Mouse (Mus musculus) spleen, postnatal 14 days (tissue): ENCODE measurements around the gene P4htm.
A peak's percentile ranks its signal among the peaks of the same experiment; 100 is the strongest.
"Not testable (repeated sequence)": the region's sequence is repeated elsewhere in the genome, so short reads cannot be mapped to it uniquely, and the experiment has no call there.

Experiments used
- DNase-seq, 2 experiments: peaks; one replicate each; pipeline ENCODE4 v3.0.0; 2021 to 2022; ENCODE audit warnings: low spot score in 2 of 2

The P4htm gene

DNA sequence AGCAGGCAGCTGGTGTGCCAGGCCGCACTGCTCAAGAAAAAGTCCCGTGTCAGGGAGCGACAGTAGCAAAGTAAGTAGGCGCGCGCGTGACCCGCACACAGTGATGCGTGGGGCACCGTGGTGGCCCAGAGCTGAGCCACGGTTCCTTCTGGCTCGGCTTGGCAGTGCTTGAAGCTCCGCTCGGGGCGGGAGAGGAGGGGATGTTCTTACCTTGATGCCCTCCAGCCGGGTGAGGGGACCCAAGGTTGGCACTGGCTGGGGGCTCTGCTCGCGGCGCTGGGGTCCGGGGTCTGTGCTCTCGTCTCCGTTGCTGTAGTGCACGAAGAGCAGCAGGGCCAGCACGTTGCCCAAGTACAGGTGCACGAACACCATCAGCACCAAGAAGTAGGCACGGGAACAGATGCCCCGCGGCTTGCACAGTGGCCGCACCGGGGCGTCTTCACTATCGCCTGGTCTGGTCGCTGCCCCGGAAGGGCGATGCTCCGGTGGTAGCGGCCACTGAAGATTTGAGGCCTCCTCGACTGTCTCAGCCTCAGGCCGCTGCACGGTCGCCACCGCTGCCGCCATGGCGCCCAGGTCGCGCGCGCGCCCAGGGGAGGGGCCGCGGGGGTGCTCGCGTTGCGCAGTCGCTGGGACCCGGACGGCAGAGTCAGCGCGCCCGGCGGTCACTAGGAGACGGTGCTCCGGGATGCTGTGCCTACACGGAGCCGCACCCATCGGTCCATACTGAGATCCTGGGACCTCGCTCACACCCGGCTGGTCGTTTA lies at the start of gene P4htm:
Gene P4htm (minus strand): TSS at position 670 of the 767 bp plus-strand sequence.
- DNase-seq = peak in 1 of 2 experiments; percentile 36

DNA sequence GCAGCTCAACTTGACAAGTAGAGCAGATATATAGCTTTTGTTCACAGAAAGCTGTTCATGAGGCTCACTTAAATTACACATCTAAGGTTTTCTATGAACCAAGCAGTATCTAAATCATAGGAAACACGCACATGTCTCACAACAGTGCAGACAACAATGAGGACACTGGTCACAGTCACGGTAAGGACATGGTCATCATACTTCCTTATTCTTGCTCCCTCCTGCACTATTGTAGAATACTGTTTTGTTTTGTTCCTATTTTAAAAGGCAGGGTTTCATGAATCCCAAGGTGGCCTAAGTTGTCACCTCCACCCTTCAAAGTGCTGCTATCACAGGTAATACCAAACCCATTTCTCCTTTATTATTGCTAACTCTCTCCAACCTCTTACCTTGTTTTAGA lies 42.4 kb upstream of the P4htm start:
- no peak for DNase-seq

DNA sequence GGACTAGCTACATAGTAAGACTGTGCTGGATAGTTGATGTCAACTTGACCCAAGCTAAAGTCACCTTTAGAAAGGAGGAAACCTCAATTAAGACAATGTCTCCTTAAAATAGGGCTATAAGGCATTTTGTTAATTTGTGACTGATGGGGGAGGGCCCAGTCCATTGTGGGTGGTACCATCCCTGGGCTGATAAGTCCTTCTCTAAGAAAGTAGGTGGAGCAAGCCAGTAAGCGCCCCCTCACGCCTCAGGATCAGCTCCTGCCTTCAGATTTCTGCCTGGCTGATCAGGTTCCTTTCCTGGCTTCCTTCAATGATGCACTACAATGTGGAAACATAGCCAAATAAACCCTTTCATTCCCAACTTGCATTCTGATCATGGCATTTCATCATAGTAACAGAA lies 37.9 kb upstream of the P4htm start:
- DNase-seq = no peak

DNA sequence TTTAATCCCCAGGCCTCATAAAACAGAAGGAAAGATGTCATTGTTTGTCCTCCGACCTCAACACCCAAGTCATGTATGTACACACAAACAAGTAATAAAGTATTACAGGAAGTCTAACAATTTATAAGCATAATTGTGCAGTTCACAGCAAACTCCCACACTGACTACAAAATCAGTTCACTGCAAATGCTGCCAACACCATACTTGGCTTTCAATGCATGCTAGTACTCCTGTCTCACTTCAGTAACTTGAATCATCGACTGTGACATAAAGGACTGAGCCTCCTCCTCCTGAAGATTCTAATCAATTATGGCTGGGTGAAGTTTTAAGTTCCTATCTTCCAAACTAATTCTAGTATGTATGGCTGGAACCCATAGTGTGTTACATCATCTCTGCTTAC lies 36.4 kb upstream of the P4htm start:
- no peak for DNase-seq

DNA sequence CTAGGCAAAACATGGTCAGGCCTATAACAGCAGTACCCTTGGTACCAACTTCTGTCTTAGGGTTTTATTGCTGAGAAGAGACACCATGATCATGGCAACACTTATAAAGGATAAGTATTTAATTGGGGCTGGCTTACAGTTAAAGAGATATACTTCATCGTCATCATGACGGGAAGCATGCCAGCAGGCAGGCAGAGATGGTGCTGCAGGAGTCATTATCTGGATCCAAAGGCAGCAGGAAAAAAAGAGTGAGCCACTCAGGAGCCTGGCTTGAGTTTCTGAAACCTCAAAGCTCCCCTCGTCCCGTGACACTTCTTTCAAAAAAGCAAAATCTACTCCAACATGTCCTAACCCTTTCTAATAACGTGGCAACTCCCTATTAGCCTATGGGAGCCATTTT lies 34.9 kb upstream of the P4htm start:
- no peak for DNase-seq

DNA sequence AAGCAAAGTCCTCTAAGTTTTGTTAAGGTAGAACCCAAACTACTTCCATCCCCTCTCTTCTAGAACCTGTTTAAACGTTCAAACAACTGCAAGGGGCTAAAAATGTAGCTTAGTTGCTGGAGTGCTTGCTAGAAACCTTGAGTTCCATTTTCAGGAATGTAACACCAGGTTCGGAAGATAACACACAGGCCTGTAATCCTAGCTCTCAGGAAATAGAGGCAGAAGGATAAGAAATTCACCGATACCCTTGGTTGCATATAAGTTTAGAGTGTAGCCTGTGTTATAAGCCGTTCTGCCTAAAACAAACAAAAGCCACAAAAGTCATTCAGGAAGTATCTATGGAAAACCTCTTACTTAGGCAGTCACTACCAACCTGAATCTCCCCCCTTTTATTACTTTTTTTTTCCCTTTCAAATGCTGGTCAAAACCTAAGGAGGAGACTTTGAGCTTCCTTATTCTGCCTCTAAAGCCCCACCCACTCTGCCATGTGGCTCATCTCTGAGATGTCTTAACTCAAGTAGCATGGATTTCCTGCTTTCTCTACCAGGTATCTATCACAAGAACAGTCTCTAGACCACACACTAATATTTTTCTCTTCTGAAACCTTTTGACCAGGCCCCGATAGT lies 34.3 kb upstream of the P4htm start:
- no peak for DNase-seq

DNA sequence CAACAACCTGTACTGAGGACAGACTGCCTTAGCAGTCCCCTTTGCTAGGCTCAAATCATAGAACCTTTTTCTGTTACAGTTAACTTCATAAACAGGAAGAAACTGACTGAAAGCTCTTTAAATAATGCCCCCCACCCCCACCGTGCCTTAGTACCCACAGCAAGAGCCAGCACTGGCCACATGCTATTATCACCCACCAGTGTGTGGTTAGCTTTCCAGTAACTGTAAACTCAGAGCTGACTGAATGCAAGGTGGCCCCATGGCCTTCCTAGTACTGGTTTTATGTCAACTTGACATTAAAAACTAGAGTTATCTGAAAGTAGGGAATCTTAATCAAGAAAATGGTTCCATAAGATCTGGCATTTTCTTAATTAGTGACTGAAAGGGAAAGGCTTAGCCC lies 33.2 kb upstream of the P4htm start:
- DNase-seq = no peak

DNA sequence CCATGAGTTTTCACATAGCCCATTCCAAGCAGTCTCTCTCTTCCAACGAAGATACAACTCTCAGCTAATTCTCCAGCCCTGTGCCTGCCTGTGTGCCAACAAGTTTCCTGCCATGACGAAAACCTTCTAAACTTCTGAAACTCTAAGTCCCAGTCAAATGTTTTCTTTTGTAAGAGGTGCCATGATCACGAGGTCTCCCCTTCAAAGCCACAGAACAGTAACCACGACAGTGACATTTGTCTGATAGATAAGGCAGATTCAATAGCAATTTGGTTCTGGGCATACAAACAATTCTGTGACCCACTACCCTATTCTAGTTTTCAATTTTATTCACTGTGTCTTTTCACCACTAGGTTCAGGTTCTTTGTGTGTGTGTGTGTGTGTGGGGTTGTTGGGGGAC lies 30.7 kb upstream of the P4htm start:
- DNase-seq = no peak

DNA sequence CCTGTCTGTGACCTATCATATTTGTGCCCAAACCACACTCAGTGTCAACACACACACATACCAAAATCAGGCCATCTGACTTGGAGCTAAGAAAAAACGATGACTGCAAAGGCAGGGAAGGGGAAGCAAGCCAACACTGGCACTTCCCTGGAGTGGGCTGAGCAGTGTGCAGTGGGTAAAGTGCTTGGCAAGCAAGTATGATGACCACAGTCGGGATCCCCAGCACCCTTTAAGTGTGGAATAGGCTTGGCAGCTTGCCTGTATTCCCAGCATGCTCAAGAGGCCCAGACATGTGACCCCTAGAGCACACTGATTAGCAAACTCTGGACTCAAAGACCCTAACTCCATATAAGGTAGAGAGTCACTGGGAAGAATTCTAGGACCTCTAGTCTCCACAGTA lies 29.0 kb upstream of the P4htm start:
- DNase-seq = no peak

DNA sequence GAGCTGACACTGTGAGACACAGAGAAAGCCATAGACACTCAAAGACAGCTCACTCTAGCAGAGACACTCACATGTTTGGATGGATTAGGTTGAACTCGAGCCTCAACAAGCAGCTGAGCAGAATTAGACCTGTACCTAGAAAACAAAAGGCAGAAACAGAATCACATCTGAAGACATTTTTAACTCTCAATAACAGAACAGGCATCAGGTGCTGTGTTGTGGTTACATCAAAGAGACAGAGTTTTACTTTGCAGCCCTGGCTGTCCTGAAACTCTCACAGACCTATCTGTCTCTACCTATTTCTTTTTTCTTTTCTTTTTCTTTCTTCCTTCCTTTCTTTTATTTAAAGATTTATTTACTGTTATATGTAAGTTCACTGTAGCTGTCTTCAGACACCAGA lies 19.8 kb upstream of the P4htm start:
- DNase-seq = no peak

DNA sequence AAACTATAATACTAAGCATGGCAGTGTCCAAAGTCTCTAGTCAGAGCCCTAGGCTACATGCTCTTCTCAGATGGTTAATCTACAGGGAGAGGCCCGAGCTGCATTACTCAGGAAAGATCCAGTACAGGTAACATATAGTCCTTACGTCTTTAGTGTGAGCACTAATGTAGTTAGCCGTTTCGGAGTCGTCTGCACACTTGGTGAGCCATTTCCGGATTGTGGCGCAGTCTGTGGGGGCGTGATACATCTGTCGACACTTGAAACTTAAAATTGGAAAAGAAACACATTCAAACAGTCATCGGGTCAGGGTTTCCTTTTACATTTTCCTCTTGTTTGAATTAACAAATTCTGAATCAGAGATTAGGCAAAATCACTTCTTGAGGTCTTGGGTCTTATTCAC lies 14.0 kb upstream of the P4htm start:
- no peak for DNase-seq

DNA sequence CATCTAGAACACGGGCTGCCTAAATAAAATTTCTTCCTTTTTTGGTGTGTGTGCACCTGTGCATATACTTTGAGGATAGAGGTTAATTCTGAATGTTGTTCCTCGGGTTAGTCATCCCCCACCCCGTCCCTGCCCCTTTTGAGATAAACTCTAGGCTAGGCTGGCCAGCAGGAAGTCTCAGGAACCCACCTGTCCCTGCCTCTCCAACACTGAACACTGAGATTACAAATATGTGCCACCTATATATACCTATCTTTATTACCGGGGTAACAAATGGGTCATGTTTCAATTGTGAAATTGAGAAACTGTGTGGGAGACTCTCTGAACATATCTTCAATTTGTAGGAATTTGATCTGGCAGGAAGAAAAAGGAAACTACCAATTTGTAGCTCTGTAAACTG lies 11.4 kb upstream of the P4htm start:
- no peak for DNase-seq

DNA sequence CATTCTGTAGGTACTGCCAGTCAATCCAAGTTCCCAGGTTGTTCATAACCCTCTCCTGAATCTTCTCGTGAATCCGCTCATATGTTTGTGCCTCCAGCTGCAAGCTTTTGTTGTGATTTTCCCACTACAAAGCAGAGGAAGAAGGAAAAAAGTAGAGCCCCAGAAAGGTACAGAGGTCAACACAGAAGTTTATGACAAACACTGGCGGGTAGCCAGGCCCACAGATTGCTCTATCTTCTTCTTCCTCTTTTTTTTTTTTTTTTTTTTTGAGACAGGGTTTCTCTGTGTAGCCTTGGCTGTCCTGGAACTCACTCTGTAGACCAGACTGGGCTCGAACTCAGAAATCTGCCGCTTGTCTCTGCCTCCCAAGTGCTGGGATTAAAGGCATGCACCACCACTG lies 10.5 kb upstream of the P4htm start:
- not testable (repeated sequence) for DNase-seq

DNA sequence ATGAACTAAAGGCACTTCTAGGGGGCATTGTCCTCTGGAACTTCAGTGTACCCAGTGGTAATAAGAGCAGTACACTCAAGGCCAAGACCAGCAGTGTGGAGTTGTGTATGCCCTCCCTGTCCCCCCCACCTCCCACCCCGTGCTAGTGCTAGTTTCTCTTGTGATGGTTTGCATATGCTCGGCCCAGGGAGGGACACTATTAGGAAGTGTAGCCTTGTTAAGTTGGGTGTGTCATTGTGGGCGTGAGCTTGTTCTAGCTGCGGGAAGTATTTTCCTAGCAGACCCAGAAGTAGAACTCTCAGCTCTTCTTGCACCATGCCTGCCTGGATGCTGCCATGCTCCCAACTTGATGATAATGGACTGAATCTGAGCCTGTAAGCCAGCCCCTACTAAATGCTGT lies 4.5 kb upstream of the P4htm start:
- DNase-seq = no peak

DNA sequence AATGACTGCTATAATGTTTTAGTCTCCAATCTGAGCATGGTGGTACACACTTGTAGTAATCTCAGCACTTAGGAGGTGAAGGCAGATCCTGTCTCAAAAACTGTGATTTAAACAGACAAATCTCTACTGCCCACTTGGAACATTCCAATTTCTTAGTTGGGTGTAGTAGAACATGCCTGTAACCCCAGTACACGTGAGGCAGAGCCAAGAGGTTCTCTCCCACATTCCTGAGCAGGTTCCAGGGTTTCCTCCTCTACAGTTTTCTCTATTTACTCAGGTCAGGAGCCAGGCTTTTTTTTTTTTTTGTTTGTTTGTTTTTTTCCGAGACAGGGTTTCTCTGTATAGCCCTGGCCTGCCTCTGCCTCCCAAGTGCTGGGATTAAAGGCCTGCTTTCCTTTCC lies 2.5 kb upstream of the P4htm start:
- no peak for DNase-seq

DNA sequence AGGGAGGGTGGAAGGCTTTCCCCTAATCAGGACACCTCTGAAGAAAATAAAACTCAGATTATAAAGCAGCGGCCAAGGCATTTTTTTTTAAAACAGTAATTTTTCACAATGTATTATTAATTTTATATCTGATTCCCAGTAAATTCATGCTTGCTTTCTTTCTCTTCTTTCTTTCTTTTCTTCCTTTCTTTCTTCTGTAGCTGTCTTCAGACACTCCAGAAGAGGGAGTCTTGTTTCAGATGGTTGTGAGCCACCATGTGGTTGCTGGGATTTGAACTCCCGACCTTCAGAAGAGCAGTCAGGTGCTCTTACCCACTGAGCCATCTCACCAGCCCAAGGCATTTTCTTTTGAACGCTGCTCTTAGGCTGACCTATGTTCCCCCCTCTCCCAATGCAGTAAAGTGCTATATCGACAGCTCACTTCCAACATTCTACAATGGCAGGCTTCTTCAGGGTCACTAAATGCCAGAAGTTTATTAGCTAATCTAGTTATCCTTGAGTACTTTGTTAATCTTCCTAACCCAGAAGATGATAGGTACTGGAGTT lies 1.6 kb upstream of the P4htm start:
- no peak for DNase-seq

DNA sequence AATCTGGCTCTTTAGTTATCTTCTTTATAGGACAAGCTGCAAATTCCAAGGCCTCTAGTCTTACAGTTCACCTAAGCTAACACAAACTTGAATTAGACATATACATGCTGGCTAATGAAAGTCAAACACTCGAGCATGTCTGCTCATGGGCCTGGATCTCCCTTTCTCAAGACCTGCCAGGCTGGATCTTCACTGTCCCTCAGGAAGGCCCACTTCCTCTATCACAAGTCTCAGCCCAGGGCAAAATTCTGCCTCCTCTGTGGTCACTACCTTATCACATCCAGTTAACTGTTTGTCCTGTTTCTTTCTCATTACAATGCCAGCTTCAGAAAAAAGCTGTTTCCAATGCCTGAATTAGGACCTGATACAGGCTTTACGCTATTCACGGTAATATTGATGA lies 3.1 kb downstream of the P4htm start:
- DNase-seq = no peak

DNA sequence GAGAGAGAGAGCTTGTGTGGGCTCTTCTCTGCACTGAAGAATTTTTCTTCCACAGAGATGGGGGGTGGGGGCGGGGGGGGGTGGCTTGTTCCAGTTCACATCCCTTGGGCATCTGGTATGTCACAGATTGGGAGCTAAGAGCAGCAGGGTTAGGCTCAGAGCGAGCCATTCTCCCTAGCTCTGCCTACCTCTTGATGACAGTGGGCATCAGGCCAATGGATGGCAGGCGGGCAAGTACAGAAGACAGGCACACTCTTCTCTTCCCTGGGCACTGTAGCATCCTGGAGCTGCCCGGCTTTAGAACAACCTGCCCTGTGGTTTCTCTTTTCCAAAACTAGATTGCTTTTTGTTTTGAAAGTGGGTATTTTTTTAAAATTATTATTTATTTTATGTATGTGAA lies 6.0 kb downstream of the P4htm start:
- DNase-seq = no peak

DNA sequence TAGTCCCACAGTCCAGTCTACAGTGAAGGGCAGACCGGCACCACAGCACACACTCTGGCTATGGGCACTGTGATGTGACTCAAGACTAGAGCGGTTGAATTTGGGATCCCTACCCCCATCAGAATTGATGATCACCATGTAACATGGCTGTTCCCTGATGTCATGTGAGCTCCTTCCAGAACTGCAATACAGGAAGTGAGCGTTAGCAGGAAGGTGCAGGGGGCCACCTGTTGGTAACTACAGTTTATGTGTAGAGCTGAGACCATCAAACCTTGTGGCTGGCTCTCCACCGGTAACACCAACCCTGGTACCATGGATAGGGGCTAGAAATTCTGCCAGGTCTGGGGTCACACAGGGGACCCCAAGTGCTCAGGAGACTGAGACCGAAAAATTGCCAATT lies 8.2 kb downstream of the P4htm start:
- no peak for DNase-seq

DNA sequence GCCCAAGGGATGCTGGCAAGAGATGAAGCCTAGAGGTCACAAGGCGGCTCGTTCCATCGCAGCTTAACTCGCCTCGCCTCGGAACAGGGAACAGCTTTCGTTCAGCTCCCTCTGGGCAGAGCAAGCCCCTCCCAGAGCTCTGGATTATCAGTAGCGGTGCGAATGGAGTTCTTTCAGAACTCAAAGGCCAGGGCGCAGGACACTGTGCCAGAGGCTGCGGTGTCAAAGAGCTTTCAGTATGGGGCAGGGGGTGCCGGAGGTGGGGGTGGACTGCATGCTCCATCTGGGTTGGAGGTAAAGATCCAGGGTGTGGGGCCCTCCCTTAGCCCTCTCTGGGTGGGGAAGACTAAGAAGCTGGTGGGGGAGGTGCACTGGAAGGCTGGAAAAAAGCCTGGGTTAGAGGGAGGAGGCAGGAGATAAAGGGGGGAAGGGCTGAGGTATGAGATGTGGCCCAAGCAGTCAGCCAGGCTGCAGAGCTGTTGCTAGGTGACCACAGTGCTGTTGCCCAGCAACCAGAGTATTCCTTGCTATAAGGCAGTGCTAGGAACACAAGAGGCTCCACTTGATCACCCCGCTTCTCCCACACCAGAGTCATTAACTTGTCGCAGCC lies 9.8 kb downstream of the P4htm start:
- DNase-seq = no peak

DNA sequence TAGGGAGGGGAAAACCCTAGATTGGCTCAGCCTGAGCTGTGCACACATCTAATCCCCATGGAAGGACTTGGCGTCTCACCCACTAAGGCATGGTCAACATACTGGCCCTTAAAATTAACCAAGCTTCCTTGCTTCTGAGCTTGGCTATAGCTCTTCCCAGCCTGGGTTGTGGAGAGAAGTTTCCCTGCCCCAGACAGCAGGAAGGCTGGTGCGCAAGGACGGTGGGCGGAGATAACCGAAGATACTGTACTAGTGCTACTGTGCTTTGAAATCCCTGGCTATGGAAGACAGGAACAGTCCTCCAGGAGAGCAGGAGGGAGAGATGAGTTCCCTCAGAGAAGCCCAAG lies 18.1 kb downstream of the P4htm start:
- no peak for DNase-seq

DNA sequence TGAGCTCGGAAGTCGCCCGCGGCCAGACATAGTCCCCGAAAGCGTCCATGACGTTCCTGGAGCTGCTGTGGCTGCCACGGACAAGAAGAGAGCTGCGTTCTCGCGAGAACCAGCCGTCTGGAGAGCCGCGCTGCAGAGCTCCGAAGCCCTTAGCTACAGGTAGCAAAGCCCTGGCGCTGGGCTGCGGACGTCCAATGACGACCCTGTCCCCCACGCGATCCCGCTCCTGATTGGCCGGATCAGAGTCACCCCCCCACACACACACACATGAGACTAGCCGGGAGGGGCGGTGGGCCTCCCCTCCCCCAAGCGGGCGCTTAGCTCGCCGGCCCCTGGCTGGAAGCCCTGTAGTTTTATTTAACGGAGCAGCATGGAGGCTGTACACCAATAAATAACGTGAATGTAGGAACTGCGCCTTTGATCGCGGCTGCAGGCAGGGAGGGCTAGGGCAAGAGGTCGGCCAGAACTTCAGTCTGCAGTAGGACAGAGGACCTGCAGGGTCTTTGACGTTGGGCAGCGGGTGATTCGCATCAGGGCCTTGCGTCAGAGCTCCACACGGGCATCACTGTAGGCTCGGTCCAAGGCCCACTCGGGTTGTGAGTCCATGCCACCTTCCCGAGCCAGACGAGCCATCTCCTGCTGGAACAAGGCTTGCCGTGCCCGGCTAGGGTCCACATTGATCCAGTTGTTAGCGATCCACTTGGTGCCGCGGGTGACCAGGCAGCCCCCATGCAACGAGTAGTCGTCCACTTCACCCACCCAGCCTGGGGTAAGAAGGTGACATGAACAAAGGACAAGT lies 18.7 kb downstream of the P4htm start, which contains the start of gene Wdr6:
Gene Wdr6 (minus strand): TSS at position 195 of the 799 bp plus-strand sequence.
- peak; percentile 74 to 77 for DNase-seq
